Mouse (Mus musculus): ENCODE data around the gene Smyd5. TPM values are rescaled to one million over a fixed set of nuclear protein-coding genes. Genes with fewer than 3 reads are reported as not detected.

Smyd5 gene
- polyA plus RNA-seq (2012): 9.5 and 41.8 TPM in 2 replicates

DNA sequence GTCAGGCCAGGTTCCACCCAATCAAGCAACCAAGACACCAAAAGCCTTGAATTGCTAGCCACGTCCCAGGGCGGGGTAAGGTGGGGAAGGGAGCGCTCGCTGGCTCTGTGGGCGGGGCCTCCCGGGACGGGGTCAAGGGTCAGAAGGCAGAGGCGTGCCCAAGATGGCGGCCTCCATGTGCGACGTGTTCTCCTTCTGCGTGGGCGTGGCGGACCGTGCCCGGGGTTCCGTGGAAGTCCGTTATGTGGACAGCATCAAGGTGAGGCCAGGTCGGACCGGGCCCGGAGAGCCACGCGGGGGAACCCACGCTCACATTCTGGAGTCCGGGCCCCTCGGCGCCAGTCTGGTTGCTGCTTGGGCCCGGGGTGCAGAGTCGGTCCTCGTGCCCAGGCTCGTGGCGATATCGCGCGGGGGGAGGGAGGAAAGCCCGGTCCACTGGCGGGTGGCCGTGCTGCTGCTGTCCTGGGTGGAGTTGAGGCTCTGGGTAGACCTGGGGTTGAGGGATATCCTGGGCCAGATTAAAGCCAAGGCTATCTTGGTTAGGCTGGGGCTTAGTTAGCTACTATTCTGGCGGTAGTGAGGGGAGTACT is at the start of gene Smyd5:
Gene Smyd5, plus strand, starts transcription at position 148 of the 590 bp plus-strand sequence.
- no peak for TF ChIP-seq GATA1 (IDR thresholded peaks at IDR 0.05; ENCODE audit: low read length)

GRCm38 (mm10) chr6:85382791-85383190 is 49.0 kb upstream of the Smyd5 start:
- TF ChIP-seq GATA1 (IDR thresholded peaks at IDR 0.05; ENCODE audit: low read length): no peak

GRCm38 (mm10) chr6:85388608-85389007 is 43.2 kb upstream of the Smyd5 start:
- TF ChIP-seq GATA1 (IDR thresholded peaks at IDR 0.05; ENCODE audit: low read length): no peak

DNA sequence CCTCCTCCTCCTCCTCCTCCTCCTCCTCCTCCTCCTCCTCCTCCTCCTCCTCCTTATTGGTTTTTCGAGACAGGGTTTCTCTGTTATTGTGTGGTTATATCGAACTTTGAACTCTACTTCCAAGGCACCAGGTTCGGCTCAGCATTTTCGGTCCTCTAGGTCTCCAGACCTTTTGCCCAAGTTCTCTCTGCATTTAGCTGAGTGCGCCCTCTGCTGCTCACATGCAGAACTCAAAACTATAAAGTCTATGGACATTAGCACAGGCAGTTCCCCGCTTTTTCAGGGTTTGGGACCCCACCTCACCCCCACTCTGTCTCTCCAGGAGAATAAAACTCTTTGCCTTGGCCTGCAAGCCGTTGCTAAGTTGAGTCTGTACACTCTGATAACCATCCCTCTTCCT is 40.0 kb upstream of the Smyd5 start:
- no peak for TF ChIP-seq GATA1 (IDR thresholded peaks at IDR 0.05; ENCODE audit: low read length)

GRCm38 (mm10) chr6:85395360-85395759 is 36.4 kb upstream of the Smyd5 start:
- no peak for TF ChIP-seq GATA1 (IDR thresholded peaks at IDR 0.05; ENCODE audit: low read length)

DNA sequence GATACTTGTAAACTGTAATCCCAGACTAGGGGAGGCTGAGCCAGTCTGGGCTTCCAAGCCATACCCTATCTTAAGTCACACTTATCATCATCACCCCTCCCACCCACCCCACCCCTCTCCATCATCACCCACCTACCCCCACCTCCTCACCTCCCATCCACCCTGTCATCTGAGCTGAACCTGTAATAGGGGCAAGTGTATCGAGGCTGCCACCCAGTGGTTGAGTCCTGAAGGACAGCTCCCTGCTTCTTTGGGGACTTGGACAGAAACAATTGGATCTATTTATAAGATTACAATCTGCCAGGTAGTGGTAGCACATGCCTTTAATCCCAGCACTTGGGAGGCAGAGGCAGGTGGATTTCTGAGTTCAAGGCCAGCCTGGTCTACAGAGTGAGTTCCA is 34.6 kb upstream of the Smyd5 start:
- TF ChIP-seq GATA1 (IDR thresholded peaks at IDR 0.05; ENCODE audit: low read length): no peak

- no peak for TF ChIP-seq GATA1 (IDR thresholded peaks at IDR 0.05; ENCODE audit: low read length)
Measured at GRCm38 (mm10) chr6:85399715-85400114, 32.1 kb upstream of the Smyd5 start.

- TF ChIP-seq GATA1 (IDR thresholded peaks at IDR 0.05; ENCODE audit: low read length): no peak
Measured at GRCm38 (mm10) chr6:85402613-85403012, 29.2 kb upstream of the Smyd5 start.

DNA sequence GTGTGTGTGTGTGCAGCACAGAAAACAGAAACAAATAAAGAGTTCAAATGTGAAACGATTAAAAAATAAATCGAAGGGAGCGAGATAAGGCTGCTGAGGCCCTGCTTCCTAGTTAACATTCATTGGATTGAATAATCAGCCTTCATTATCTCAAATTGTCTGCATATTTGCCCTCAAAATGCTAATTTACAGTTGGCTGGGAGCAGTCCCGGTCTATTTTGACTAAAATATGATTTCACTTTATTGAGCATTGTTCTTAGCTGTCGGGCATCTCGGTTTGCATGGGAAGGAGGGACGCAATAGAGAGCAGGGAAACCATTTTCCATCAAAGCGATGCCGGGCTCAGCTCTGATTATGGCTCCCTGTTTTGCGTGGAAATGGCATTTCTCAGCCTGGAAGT is 28.8 kb upstream of the Smyd5 start:
- TF ChIP-seq GATA1 (IDR thresholded peaks at IDR 0.05; ENCODE audit: low read length): no peak

- no peak for TF ChIP-seq GATA1 (IDR thresholded peaks at IDR 0.05; ENCODE audit: low read length)
Measured at GRCm38 (mm10) chr6:85409003-85409402, 22.8 kb upstream of the Smyd5 start.

DNA sequence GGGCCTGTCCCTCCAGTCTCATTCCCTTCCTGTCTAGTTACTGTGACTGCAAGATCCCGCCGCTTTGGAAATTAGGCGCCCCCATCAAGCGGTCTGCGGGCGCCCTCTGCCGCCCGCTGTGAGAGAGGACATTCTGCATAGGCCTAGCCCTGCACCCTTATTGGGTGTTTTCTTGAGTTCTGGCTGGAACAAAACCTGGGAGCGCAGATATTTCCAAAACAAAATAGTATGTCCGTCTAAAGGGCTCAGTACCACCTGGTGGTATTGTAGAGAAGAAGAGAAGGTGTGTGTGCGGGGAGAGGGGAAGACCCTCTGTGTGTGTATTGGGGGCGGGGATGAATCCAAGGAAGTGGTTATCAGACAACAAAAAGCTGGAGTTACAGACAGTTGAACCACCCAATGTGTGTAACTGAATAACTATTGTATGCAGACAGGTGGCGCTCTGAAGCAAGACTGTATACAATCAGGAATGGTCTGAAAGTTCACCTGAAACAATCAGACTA is 21.0 kb upstream of the Smyd5 start:
- TF ChIP-seq GATA1 (IDR thresholded peaks at IDR 0.05; ENCODE audit: low read length): no peak

DNA sequence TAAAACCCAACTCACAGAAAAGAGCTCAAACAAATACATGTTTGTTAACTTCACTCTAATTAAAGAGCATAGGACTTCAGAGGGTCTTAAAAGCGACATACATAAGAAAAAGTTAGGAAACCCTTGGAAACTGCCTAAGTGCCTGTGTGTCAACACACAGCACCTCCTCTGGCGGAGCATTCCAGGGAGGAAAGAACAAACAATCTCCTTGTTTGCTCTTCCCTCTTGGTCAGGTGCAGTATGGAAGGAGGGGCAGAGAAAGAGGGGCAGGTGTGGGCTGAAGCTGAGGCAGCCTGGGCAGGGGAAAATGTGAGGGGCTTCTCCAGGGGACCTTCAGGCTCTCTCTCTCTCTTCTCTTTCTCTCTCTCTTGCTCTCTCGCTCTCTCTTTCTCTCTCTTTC is 16.0 kb upstream of the Smyd5 start:
- TF ChIP-seq GATA1 (IDR thresholded peaks at IDR 0.05; ENCODE audit: low read length): no peak

GRCm38 (mm10) chr6:85419150-85419549 is 12.6 kb upstream of the Smyd5 start:
- no peak for TF ChIP-seq GATA1 (IDR thresholded peaks at IDR 0.05; ENCODE audit: low read length)

- TF ChIP-seq GATA1 (IDR thresholded peaks at IDR 0.05; ENCODE audit: low read length): no peak
Measured at GRCm38 (mm10) chr6:85423836-85424379, 7.9 kb upstream of the Smyd5 start, which contains the start of gene Noto. Gene Noto, plus strand, starts transcription at chr6:85423886.

DNA sequence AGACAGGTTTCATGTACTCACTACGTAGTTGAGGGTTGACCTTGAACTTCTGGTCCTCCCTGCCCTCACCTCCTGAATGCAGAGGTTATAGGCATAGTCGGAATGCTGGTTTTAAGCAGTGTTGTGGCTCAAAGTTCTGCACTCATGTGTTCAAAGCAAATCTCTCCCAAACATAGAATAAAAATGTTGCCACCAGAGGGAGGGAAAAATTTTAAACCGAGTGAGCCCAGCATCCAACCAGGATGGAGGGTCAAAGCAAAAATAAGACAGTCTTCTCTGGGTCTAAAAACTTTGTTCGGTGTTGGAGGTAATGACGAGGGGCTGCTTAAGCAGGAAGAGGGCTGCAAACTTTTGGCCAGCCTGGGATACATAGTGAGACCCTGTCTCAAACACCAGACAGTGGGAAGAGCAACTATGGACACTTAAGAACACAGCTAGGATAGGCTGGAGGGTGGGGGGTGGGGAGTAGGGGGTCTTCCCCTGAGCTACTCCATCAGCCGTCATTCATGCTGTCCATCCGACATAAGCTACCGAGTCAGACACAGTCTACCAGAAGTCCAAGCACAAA is 431 bp upstream of the Smyd5 start:
- no peak for TF ChIP-seq GATA1 (IDR thresholded peaks at IDR 0.05; ENCODE audit: low read length)

DNA sequence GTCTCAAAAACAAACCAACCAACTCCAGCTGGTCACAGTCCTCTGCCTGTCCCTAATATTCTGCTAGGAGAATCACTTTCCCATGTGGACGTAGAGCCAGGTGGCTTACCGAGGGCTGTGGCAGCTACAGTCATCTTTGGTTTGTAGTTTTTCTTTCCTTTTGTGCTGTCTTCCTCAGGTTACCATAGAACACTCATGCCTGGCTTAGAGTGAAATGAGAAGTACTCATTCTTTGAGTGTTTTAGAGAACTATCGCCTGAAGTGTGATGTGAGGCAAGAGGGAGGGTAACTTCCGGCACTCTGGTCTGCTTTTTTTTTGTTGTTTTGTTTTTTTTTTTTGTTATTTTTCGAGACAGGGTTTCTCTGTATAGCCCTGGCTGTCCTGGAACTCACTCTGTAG is 2.1 kb downstream of the Smyd5 start:
- TF ChIP-seq GATA1 (IDR thresholded peaks at IDR 0.05; ENCODE audit: low read length): no peak

- TF ChIP-seq GATA1 (IDR thresholded peaks at IDR 0.05; ENCODE audit: low read length): no peak
Measured at GRCm38 (mm10) chr6:85436204-85436603, 4.4 kb downstream of the Smyd5 start.

All from G1E-ER4 (cell line).